Mouse (Mus musculus) liver, embryonic 11.5 days (tissue): Measurements from ENCODE around the gene Hdac1. TPM values are rescaled to one million over a fixed set of nuclear protein-coding genes. Genes with fewer than 3 reads are reported as not detected.
A peak's percentile ranks its signal among the peaks of the same experiment; 100 is the strongest.

Source experiments
- ATAC-seq: fragments of 200-750 bp; cut with Nextera tagmentation; replicated peaks from 2 replicates; pipeline ENCODE4 v1.8.0; 2017; ENCODE audit warnings: moderate number of reproducible peaks, mild to moderate bottlenecking, moderate TSS enrichment, moderate library complexity; ENCODE audit not compliant: low FRiP score
- DNase-seq: peaks from one replicate; pipeline ENCODE4 v3.0.0-alpha.2; 2017; ENCODE audit warnings: low spot score
- H3K27ac ChIP-seq: fragments of 300-500 bp; sonication (generic); 2 replicates; pipeline ENCODE4 v1.5.1; 2014; ENCODE audit warnings: mild to moderate bottlenecking, low read depth, low read length, control low read depth
- H3K27me3 ChIP-seq: fragments of 300-500 bp; sonication (generic); replicated peaks from 2 replicates; pipeline ENCODE4 v1.6.1; 2014; ENCODE audit warnings: low read length, mixed read lengths; ENCODE audit not compliant: control insufficient read depth, insufficient read depth
- H3K36me3 ChIP-seq: fragments of 300-500 bp; sonication (generic); 2 replicates; pipeline ENCODE4 v1.6.1; 2014; ENCODE audit warnings: mild to moderate bottlenecking, low read length, moderate library complexity, mixed read lengths; ENCODE audit not compliant: control insufficient read depth, insufficient read depth
- H3K4me1 ChIP-seq: fragments of 300-500 bp; sonication (generic); replicated peaks from 2 replicates; pipeline ENCODE4 v1.6.1; 2014; ENCODE audit warnings: low read length, mixed read lengths; ENCODE audit not compliant: control insufficient read depth, insufficient read depth
- H3K4me2 ChIP-seq: fragments of 300-500 bp; sonication (generic); 2 replicates; pipeline ENCODE4 v1.6.1; 2014; ENCODE audit warnings: mild to moderate bottlenecking, control low read depth, moderate library complexity
- H3K4me3 ChIP-seq: fragments of 300-500 bp; sonication (generic); 2 replicates; pipeline ENCODE4 v1.5.1; 2014; ENCODE audit warnings: low read depth, low read length, control low read depth
- H3K9ac ChIP-seq: fragments of 300-500 bp; sonication (generic); 2 replicates; pipeline ENCODE4 v1.6.1; 2014; ENCODE audit warnings: low read depth, low read length, control low read depth
- H3K9me3 ChIP-seq: fragments of 300-500 bp; sonication (generic); 2 replicates; pipeline ENCODE4 v1.6.1; 2016; ENCODE audit warnings: low read length, inconsistent platforms, mixed read lengths; ENCODE audit not compliant: control insufficient read depth
- WGBS: fragments of 180-500 bp; shearing (Covaris S2); extraction: QIAGEN DNeasy Blood & Tissue Kit; methylation state at CpG from one replicate; pipeline ENCODE4 v1.1.7; 2014; 5-methylcytosine and 5-hydroxymethylcytosine counted together
- polyA plus RNA-seq: library from polyadenylated mRNA; unstranded; fragments of >200 nt; fragmentation: Nextera tagmentation; extraction: Ambion mirVana; gene quantifications from 2 replicates; pipeline ENCODE4 v1.2.1, GENCODE M21; 2014

The Hdac1 gene
- 215 and 223 TPM in 2 replicates for polyA plus RNA-seq

DNA sequence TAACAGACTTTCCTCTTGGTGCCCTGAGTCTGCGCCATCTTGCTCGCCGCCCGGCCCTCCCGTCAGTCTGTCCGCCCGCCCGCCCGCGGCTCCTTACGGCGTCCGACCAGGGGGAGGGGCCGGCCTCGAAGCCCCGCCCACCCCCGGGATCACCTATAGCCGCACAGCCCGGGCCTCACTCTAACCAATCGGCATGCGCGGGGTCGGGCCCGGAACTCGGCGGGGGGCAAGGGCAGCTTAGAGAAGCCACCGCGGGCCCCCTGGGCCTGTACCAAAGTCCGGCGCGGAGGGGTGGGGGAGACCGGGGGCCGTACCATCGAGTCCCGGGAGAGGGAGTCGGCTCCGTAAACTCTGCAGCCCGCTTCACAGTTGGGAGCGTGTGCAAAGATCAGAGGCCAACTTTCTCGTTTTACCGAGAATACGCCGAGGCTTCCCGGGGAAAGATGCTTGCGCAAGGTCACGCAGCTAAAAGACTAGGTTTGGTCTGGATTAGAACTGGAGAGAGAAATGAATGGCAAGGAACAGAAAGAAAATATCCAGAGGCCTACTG is at the start of gene Hdac1:
Gene Hdac1, minus strand, starts transcription at position 122 of the 550 bp plus-strand sequence.
- peak within 1 kb of the TSS; percentile 82 for H3K27ac ChIP-seq
- H3K36me3 ChIP-seq, result peaks cover 9% of the 10 kb centered on the region; the same call in 1 of the 2 replicates
- peaks cover 13% of the 10 kb centered on the region for H3K4me1 ChIP-seq
- H3K9me3 ChIP-seq, result no peaks in the 10 kb centered on the region
- DNase-seq (peak; percentile 99), ATAC-seq (peak; percentile 100)
- H3K4me2 ChIP-seq, result peak within 1 kb of the TSS; percentile 76
- H3K9ac ChIP-seq, result peak within 1 kb of the TSS; percentile 95
- no peaks in the 10 kb centered on the region for H3K27me3 ChIP-seq
- H3K4me3 ChIP-seq, result peak within 1 kb of the TSS; percentile 94
- under 1% methylated on average over 46 of the region's 46 CpGs for WGBS

DNA sequence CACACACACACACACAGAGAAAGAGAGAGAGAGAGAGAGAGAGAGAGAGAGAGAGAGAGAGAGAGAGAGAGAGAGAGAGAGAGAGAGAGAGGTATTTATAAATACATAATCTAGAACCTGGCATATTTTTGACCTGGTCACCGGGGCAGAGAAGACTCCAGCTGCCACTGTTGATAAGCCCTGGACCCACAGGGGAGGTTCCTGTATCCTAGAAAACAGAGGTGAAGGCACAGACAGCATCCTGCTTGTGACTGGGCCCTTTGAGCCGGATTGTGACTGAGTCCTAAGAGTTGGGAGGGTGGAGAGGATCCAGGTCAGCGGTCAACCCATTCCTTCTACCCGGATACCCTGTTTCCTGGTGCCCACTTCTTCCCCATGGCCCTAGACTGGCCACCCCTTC is 46.4 kb upstream of the Hdac1 start:
- no peak overlapping the region for H3K27ac ChIP-seq
- no peak overlapping the region for H3K9ac ChIP-seq
- ATAC-seq (peak; percentile 42), DNase-seq (no peak)
- H3K4me3 ChIP-seq, result no peak overlapping the region
- H3K4me2 ChIP-seq, result no peak overlapping the region
- H3K4me1 ChIP-seq, result peaks cover 11% of the 10 kb centered on the region
- H3K27me3 ChIP-seq, result no peaks in the 10 kb centered on the region
- H3K9me3 ChIP-seq, result no peaks in the 10 kb centered on the region
- WGBS, result 40% methylated on average over 4 of the region's 4 CpGs
- peaks cover 25% of the 10 kb centered on the region for H3K36me3 ChIP-seq

DNA sequence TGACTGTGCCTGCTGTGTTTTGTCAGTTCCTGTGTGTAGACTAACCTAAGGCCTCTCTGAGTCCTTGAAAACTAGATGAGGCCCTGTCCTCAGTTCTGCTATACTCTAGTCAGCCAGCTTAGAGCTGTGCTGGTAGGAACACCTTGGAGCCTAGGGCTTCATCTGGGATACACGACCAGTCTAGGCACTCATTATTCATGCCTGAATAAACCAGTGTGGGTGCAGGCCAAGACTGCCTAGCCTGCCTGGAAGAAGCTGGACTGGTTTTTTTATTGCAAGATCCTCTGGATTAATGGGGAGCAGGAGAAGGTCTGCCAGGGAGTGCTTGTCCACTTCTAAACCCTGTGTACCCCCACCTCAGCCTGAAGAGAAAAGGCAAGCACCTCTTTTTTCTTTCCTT is 44.4 kb upstream of the Hdac1 start:
- H3K9ac ChIP-seq, result no peak overlapping the region
- H3K27me3 ChIP-seq, result no peaks in the 10 kb centered on the region
- H3K4me1 ChIP-seq, result peaks cover 11% of the 10 kb centered on the region
- peaks cover 11% of the 10 kb centered on the region for H3K36me3 ChIP-seq
- ATAC-seq (no peak), DNase-seq (no peak)
- no peaks in the 10 kb centered on the region for H3K9me3 ChIP-seq
- no peak overlapping the region for H3K4me2 ChIP-seq
- H3K27ac ChIP-seq, result no peak overlapping the region
- WGBS, result 69% methylated on average over 1 of the region's 1 CpGs
- no peak overlapping the region for H3K4me3 ChIP-seq

DNA sequence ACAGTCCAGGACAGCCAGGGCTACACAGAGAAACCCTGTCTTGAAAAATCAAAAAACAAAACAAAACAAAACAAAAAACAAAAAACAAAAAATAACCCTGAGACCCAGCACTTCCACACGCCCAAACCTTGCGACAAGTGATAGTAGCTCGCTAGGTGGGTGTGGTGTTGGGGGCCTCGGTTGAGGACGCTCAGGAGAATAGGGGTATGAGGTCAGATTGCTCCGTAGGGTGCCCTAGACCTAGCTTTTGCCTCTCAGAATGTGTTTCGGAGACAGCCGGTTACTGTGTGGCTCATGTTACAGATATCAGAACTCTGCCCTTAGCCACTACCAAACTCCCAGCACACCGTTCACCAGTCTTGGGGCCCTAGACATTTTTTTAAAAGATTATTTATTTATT is 43.3 kb upstream of the Hdac1 start:
- ATAC-seq, result peak; percentile 80
- H3K27ac ChIP-seq, result peak overlapping the region; percentile 23

DNA sequence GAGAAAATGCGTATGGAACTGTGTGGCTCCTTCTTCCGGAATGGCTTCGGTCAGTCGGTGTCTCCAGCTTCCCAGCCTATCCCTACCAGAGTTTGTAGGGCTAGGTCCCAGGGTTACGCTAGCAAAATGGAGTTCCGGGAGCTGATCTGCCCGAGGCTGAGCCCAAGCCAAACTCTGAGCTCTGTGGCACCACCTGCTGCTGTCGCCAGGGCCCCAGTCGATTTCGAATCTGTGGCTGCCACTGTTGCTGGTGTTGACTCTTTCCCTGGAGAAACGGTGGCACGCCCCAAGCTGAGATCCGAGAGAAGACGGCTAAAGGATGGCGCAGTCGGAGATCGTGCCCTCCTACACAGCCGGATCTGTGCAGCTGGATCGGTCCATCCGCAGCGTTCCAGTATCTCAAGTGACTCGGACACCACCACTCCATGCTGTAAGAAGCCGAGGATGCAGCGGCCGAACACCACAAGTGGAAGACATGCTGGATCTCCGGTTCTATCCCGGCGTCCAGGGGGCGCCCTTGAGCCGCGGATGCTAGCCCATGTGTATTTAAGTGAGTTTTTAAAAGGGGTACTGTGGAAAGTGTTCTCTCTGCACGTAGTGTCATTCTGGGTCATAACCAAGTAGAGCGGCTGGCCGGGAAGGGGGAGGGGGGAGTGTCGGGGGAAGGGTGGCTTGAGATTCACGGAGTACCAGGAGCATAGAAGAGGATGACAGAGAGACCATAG is 42.5 kb upstream of the Hdac1 start:
- DNase-seq, result peak; percentile 88
- Histone ChIP-seq H3K36me3 (no peaks in the 10 kb centered on the region), H3K4me2 (peak overlapping the region; percentile 74), H3K9ac (peak overlapping the region; percentile 66), H3K27me3 (no peaks in the 10 kb centered on the region), H3K4me1 (peaks cover 11% of the 10 kb centered on the region), H3K9me3 (no peaks in the 10 kb centered on the region), H3K4me3 (peak overlapping the region; percentile 55), H3K27ac (peak overlapping the region; percentile 39)
- ATAC-seq, result peak; percentile 70
- WGBS, result 2% methylated on average over 36 of the region's 36 CpGs

More for the DNA sequence above, 43.3 kb upstream of the Hdac1 start:
- Histone ChIP-seq H3K27me3 (no peaks in the 10 kb centered on the region), H3K9ac (peak overlapping the region; percentile 66), H3K4me1 (peaks cover 11% of the 10 kb centered on the region), H3K36me3 (peaks cover under 1% of the 10 kb centered on the region), H3K9me3 (no peaks in the 10 kb centered on the region), H3K4me2 (peak overlapping the region; percentile 74), H3K4me3 (peak overlapping the region; percentile 55)
- WGBS, result 65% methylated on average over 9 of the region's 9 CpGs
- no peak for DNase-seq

DNA sequence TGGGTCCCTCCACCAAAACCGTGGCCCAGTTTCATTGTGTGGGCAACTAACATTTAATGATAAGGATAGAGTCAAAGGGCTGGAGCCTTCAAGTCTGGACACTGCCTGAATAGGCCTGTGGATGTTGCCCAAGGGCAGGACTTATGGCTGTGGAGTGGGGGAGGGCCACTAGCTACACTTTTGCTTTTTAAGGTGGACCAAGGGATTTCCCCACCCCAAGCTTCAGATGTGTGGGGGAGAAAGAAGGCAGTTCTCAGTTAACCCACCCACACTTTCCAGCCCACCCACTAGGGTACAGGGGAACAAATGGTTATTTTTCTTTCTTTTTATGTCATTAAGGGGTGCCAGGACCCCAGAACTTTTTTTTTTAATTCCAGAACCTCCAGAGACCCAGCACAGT is 41.9 kb upstream of the Hdac1 start:
- WGBS, result 61% methylated on average over 1 of the region's 1 CpGs
- Histone ChIP-seq H3K4me1 (peaks cover 11% of the 10 kb centered on the region), H3K36me3 (no peaks in the 10 kb centered on the region), H3K4me2 (peak overlapping the region; percentile 74), H3K27me3 (no peaks in the 10 kb centered on the region), H3K9ac (peak overlapping the region; percentile 66), H3K9me3 (no peaks in the 10 kb centered on the region), H3K4me3 (peak overlapping the region; percentile 55), H3K27ac (peak overlapping the region; percentile 39; the same call in 1 of the 2 replicates)
- DNase-seq, result no peak
- no peak for ATAC-seq

DNA sequence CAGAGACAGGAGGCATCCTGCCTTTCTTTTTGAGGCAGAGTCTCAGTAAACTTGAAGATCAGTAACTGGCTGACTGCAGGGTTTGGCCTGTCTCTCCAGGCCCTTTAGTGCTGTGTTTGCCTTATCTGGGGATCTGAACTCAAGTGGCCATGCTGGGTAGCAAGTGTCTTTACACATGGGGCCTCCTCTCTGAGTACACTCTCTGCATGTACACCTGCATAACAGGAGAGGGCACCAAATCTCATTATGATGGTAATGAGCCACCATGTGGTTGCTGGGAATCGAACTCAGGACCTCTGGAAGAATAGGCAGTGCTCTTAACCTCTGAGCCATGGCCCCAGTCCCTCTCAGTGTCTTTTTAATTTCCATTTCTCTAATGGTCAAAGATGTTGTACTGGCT is 39.7 kb upstream of the Hdac1 start:
- H3K4me3 ChIP-seq, result no peak overlapping the region
- no peak for ATAC-seq
- DNase-seq, result no peak
- H3K9me3 ChIP-seq, result no peaks in the 10 kb centered on the region
- H3K4me1 ChIP-seq, result peaks cover 7% of the 10 kb centered on the region
- H3K27me3 ChIP-seq, result no peaks in the 10 kb centered on the region
- H3K4me2 ChIP-seq, result no peak overlapping the region
- H3K36me3 ChIP-seq, result no peaks in the 10 kb centered on the region
- H3K9ac ChIP-seq, result no peak overlapping the region
- WGBS, result 79% methylated on average over 1 of the region's 1 CpGs
- no peak overlapping the region for H3K27ac ChIP-seq

DNA sequence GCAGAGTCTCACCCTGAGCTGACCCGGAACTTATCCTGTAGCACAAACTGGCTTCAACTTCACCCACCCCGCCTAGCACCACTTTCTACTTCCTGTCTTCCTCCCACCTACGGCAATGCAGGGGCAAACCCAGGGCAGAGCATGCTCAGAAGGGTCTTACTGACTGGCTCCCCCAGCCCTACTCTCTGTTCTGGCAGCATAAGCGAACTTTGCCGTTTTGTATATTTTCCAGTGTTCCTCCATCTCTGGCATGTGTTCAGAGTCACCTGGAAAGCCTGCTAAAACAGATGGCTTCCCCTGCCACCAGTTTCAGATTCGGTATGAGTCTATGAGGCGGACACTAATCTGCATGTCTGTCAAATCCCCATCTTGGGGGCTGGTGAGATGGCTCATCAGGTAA is 37.8 kb upstream of the Hdac1 start:
- 72% methylated on average over 7 of the region's 7 CpGs for WGBS
- Histone ChIP-seq H3K27me3 (no peaks in the 10 kb centered on the region), H3K36me3 (no peaks in the 10 kb centered on the region), H3K4me3 (no peak overlapping the region), H3K9ac (no peak overlapping the region), H3K9me3 (no peaks in the 10 kb centered on the region), H3K27ac (no peak overlapping the region), H3K4me2 (no peak overlapping the region), H3K4me1 (peaks cover 7% of the 10 kb centered on the region)
- DNase-seq, result no peak
- no peak for ATAC-seq

DNA sequence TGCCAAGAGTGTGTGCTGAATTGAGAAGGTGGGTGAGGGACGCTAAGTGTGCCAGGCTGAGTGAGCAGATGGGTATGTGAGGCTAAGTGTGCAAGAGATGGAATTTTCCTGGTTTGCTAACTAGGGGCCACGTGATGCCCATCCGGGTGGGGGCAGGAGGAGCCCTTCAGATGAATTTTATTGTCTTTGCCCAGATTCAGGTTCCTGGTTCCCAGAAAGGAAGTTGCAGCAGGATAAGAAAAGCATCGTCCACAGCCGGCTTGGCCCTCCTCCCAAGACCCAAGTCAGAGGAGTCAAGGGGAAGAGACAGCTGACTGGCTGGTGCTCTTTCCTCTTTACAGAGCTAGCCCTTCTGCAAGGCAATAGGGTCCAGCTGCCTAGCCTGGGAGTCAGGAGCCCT is 36.0 kb upstream of the Hdac1 start, which contains the start of gene Fam167b:
Gene Fam167b, minus strand, starts transcription at position 84 of the 400 bp plus-strand sequence.
- Histone ChIP-seq H3K9me3 (no peaks in the 10 kb centered on the region), H3K4me2 (peak within 1 kb of the TSS; percentile 42), H3K4me3 (no peak within 1 kb of the TSS), H3K36me3 (no peaks in the 10 kb centered on the region), H3K27ac (no peak within 1 kb of the TSS), H3K27me3 (no peaks in the 10 kb centered on the region), H3K4me1 (peaks cover 4% of the 10 kb centered on the region), H3K9ac (no peak within 1 kb of the TSS; the same call in 1 of the 2 replicates)
- DNase-seq (no peak), ATAC-seq (no peak)
- 63% methylated on average over 5 of the region's 5 CpGs for WGBS
